Mouse (Mus musculus) thymus, postnatal 14 days (tissue): ENCODE results near the gene Riox1.
"Not testable (repeated sequence)": the region's sequence is repeated elsewhere in the genome, so short reads cannot be mapped to it uniquely, and the experiment has no call there.

ENCODE experiments used
- DNase-seq: peaks from one replicate; pipeline ENCODE4 v3.0.0; 2021

Gene Riox1

GRCm38 (mm10) chr12:83949776-83950492, 474 bp upstream of the Riox1 start:
- DNase-seq: peak; percentile 24

DNA sequence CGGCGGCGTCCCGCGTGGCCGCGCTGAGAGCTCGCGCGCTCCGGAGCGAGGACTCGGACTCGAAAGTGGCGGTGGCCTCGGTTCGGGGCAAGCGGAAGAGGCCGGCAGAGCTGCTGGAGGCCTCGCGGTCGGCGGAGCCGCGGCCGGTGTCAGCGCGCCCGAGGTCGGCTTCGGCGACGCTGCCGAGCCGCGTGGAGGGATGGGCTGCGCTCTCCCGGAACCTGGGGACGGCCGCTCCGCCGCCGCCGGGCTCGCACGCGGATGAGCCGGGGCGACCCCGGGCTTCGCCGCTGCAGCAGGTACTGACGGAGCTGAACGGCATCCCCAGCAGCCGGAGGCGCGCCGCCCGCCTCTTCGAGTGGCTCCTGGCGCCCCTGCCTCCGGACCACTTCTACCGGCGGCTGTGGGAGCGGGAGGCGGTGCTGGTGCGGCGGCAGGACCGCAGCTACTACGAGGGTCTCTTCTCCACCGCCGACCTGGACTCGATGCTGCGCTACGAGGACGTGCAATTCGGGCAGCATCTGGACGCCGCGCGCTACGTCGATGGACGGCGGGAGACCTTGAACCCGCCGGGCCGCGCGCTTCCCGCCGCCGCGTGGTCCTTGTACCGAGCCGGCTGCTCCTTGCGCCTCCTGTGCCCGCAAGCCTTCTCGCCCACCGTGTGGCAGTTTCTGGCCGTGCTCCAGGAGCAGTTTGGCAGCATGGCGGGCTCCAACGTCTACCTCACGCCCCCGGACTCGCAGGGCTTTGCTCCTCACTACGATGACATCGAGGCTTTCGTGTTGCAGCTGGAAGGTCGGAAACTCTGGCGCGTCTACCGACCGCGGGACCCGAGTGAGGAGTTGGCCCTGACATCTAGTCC, 663 bp downstream of the Riox1 start:
- peak; percentile 55 for DNase-seq

- DNase-seq: no peak
Measured at GRCm38 (mm10) chr12:83951711-83952575, 1.5 kb downstream of the Riox1 start.

GRCm38 (mm10) chr12:83958278-83958677, 7.9 kb downstream of the Riox1 start:
- no peak for DNase-seq

DNA sequence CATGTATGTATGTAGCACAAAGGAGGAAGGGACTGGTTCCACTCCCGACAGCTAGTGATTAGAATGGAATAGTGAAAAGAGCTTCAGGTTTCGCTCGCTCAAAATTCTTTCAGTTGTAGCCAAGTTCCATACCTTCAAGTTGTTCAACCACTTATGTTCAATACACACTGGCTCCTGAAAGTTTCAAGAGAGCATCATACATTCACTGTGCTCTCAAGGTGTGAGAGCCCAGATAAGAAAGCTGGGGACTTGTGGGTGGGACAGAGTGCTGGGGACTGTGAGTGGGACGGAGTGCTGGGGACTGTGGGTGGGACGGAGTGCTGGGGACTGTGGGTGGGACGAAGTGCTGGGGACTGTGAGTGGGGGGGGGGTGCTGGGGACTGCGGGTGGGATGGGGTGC, 14.8 kb downstream of the Riox1 start:
- DNase-seq: no peak

DNA sequence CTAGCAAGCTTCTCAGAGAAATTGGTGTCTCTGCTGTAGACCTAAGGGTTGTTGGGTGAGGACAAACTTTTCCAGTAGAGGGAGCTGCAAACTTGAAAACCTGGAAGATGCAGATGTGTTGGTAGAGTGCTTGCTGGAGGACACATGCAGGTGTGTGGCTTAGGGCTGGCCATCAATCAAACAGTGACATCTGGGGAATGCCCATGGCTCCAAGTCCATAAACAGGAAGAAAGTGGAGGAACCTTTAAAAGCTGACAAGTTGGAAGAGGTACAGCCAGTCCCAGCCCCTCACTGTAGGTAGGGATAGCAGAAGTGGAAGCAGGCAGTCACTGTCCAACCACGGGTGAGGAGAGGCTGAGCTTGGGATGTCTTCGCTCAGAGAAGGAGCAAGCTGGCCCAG, 21.7 kb downstream of the Riox1 start:
- peak; percentile 46 for DNase-seq

GRCm38 (mm10) chr12:83978862-83979261, 28.5 kb downstream of the Riox1 start:
- no peak for DNase-seq

DNA sequence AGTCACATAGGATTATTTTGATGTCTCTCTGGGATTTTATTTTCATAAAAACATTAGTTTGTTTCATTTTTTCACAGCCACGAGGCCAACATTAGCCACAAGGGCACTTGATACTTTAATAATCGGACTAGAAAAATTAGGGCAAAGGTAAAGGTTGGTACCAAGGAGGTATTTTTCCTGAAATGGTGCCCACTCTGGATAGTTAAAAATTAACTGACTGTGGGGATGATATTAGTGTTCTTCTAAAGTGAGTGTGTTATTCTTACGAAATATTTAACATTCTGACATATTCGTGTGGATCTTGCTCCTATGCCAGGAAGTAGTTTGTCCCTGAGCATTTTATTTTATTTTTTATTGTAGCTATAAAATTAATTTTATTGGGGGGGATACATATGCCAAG, 31.2 kb downstream of the Riox1 start:
- no peak for DNase-seq

DNA sequence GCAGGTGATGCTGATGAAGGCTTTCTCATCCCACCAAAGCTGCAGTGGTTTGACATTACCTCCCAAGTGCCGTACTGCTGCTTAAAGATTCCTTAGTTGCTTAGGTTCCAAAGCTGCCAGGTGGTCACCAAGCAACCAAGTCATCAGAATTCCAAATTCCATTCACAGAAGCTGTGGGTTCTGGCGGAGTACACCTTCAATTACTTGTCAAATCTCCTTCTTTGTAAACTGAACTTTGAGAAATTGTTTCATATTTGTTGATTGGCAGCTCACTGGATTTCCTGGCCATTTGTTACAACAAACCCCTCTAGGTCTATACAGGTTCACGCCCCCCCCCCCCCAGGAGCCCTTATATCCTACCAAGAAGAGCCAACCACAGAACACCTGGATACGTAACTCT, 34.3 kb downstream of the Riox1 start, which contains the start of gene Heatr4:
Heatr4 (minus strand) TSS at position 101 of the 400 bp plus-strand sequence.
- no peak for DNase-seq

- no peak for DNase-seq
Measured at GRCm38 (mm10) chr12:83987242-83987582, 36.8 kb downstream of the Riox1 start.

- peak; percentile 80 for DNase-seq
Measured at GRCm38 (mm10) chr12:83987583-83988441, 37.4 kb downstream of the Riox1 start, which contains the start of gene Acot2. Acot2 (plus strand) TSS chr12:83987861.

DNA sequence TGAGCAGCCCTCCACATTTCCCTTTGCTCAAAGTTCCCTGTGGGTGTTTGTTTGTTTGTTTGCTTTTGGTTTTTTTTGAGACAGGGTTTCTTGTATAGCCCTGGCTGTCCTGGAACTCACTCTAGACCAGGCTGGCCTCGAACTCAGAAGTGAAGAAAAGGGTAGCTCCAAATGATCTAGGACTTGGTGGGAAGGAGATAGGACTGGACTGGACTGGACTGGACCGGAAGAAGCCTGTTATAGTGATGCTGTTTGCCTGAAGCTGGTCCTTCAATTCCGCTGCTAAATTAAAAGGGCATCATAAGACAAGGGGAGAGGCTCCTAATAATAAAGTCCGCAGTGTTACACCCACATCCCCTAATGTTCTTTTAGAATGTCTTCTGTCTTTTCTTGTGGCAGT, 38.1 kb downstream of the Riox1 start:
- DNase-seq: no peak

DNA sequence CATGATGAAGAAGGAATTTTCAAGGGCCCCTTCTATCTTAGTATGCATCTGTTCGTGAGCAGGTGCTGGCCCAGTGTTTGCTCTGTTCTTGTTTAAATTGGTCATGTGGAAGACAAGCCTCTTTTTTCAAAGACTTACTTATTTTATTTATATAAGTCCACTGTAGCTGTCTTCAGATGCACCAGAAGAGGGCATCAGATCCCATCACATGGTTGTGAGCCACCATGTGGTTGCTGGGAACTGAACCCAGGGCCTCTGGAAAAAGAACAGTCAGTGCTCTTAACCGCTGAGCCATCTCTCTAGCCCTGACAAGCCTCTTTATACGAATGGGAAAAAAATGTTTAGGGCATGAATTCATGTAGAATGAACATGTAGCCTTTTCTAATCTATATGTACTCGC, 39.0 kb downstream of the Riox1 start:
- DNase-seq: no peak

- DNase-seq: no peak
Measured at GRCm38 (mm10) chr12:83997221-83997620, 46.8 kb downstream of the Riox1 start.

DNA sequence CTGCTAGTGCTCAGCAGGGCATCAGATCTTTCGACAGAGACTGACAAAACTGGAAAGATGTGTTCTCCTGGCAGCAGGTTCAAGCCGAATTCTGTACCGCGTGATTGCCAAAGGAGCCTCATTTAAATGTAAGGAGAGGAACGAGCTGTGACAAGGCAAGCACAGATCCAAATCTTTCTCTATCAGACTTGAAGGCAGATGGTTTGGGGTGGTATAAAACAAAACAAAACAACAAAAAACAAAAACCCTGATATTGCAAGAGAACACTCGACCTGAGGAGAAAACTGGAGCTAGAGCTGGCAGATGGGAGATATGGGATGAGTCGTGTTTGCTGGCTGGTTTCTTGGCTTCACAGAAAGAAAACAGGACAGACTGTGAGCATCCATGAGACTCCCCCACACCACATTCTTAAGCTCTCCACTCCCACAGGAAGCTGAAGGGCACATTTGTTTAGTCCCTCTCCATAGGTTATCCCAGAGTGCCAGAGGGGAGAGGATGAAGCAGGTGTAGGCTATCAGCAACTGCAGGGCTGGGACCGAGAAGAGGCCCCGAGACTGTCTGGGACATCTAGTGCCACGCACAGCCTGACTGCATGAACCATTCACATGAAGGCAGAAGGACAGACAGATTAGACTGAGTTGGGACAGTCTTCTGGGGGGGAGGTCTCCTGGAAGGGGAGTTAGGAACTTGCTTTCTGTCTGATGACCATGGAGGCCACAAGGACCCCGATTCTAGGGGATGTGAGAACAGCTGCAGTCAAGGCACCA, 48.1 kb downstream of the Riox1 start:
- DNase-seq: no peak

GRCm38 (mm10) chr12:83999237-83999636, 48.8 kb downstream of the Riox1 start:
- not testable (repeated sequence) for DNase-seq

DNA sequence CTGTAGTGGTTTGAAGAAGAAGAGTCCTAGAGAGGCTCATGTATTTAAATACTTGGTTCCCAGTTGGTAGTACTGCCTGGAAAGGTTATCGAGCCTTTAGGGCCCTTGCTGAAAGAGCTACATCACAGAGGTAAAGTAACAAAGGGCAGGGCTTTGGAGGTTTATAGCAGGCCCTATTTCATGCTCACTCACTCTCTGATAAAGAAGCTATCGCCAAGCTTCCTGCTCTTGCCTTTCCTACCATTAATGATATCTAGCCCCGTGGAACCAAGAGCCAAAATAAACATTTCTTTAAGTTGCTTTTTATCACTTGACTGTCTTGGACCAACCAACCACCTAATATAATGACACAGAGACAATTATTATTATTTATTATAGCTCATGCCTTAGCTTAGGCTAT, 50.0 kb downstream of the Riox1 start:
- DNase-seq: no peak
